Mouse (Mus musculus) adrenal gland, postnatal 14 days (tissue): ENCODE measurements around the gene Il12rb1. TPM values are rescaled to one million over a fixed set of nuclear protein-coding genes. Genes with fewer than 3 reads are reported as not detected.

Experiments
- DNase-seq: peaks from one replicate; pipeline ENCODE4 v3.0.0; 2021; ENCODE audit warnings: mixed read lengths
- long read RNA-seq, 2 experiments: library from polyadenylated mRNA; stranded (forward); transcript quantifications; one replicate each; pipeline ENCODE4 v2.0.0; 2021
- total RNA-seq: library from RNA; stranded (reverse); gene quantifications from 2 replicates; pipeline ENCODE4 v1.2.3, GENCODE M21; 2021

Il12rb1 gene
- total RNA-seq: 0.34 TPM in 1 of 2 replicates, not detected in the other
- long read RNA-seq, experiment 1, partial matches to known transcripts: 0 of 1 reads
- long read RNA-seq, experiment 1, other reads (novel, unspliced or antisense): 1 of 1 reads
- long read RNA-seq, experiment 2, partial matches to known transcripts: 0 of 1 reads
- long read RNA-seq, experiment 2, other reads (novel, unspliced or antisense): 1 of 1 reads

DNA sequence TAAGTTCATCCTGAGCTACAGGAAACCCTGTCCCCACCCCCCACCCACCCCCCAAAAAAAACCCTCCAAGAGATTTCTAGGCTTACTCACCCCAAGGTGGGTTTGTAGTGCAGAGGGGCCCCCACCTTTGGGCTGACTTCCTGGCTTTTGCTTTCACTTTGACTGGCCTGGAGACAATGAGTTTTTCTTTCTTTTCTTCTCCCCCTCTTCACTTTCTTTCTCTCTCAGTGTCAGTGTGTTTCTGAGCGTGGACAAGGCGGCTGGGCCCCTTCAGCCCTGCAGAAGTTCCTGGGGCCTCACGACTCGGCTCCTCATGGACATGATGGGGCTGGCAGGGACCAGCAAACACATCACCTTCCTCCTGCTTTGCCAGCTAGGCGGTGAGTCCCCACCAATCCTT is at the start of gene Il12rb1:
TSS of gene Il12rb1 (plus strand) at position 211 of the 400 bp plus-strand sequence.
- DNase-seq: no peak

DNA sequence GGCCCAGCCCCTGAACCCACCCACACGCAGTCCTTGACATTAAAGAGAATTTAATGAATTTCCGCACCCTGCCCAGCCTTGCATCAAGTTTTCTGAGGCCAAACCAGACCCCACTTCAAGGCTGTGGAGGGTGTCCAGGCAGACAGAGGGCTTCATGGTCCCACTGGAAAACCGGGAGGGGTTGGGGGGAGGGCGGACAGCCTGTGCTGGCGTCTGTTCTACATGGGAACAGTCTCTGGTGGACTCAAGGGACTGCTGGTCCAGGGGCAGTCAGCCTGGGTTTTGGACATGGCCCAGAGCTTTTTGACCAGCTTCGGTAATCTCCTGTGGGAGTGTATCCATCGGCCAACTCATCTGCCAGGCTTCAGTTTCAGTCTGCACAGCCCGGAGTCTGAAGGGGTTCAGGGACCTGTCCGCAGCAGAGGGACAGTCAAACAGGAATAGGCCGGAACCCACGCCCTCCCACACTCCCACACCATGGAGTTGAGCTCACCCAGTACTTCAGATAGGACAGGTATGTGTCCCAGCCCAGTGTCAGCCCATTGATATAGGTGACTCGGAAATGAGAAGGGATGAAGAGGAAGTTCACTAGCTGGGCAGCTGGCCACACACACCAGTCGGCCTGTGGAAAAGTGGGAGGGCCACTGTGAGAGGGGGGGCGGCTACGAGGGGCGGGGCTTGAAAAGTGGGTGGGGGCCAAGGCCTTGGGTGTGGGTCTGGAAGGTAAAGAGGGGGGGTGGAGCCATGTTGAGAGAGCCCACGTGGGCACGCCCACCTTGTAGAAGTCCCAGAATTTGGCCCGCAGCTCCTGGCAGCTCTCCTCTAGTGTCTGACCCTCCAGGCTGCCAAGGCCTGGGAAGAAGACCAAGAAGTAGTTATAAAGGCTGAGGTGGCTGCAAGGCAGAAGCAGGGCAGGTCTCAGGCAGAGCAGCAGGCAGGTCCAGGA is 49.4 kb upstream of the Il12rb1 start:
- DNase-seq: peak; percentile 86

DNA sequence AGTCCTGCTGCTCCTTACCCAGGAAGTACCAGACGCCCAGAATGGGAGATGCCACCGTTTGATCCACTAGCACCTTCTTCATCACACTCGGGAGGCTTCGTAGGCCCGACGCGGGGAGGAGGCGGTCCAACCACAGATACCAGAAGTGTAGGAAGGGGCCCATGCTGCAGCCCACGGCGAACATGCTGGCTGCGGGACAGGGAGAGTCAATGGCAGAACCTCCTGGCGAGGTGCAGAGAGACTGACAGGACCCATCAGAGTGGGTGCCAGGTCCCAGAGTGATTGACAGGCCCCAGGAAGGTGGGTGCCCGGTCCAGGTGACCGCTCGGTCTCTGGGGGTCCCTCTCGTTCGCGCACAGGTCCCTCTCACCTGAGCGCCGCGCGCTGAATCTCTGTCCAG is 47.9 kb upstream of the Il12rb1 start:
- DNase-seq: peak; percentile 44

DNA sequence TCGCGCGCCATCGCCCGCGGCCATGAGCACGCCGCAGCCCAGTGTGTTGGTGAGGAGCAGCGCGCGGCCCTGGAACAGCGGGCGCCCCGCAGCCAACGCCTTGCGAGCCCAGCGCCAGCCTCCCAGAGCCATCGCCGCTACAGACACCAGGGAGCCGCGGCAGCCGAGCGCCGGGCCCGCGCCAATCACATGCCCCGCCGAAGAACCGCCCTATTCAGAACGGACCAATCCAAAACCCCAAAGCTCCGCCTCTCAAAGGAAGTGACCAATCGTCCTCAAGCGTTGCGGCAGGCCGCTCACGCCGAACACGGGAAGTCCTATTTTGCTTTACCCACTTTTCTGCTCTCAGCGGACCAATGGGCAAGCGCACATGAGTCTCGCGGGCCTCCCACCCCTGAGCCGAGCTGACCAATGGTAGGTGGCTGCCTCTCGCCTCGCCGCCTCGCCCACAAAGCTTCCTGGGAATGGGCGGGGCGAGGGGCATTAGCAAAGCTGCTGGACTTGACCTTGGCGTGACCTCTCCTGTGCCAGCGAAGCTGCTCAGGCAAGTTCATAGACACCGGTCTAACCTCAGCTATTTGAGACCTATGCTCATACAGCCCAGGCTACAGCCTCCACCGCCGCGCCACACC is 47.4 kb upstream of the Il12rb1 start, which contains the start of gene Mpv17l2:
TSS of gene Mpv17l2 (minus strand) at position 172 of the 632 bp plus-strand sequence.
- peak; percentile 97 for DNase-seq

DNA sequence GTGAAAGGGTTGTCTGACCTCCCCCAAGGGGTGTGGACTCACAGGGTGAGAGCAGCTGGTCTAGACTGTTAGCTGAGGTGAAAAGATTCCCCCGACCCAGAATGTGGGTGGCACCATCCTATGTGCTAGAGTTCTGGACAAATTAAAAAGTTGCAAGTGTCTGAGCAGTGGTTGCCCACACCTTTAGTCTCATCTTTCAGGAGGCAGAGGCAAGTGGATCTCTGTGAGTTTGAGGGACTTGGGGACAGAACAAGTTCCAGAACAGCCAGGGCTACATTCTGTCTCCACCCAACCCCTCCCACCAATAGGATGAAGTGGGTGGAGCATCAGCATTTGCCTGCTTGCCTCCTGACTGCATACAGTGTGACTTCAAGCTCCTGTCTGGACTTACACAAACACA is 46.1 kb upstream of the Il12rb1 start:
- DNase-seq: peak; percentile 7

DNA sequence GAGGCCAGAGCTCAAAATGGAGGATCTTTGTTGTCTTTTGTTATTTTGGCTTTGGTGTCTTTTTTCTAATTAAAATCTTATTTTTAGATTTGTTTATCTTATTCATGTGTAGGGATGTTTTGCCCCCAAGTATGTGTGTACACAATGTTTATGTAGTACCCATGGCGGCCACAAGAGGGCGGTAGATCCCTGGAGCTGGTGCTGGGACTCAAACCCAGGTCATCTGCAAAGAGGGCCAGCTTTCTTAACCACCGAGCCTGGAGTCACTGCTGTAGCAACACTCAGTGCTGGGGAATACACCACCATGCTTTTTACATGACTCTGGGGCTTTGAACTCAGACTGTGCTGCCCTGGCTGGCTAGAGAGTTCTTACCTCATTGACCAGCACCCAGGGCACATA is 44.9 kb upstream of the Il12rb1 start:
- peak; percentile 81 for DNase-seq

DNA sequence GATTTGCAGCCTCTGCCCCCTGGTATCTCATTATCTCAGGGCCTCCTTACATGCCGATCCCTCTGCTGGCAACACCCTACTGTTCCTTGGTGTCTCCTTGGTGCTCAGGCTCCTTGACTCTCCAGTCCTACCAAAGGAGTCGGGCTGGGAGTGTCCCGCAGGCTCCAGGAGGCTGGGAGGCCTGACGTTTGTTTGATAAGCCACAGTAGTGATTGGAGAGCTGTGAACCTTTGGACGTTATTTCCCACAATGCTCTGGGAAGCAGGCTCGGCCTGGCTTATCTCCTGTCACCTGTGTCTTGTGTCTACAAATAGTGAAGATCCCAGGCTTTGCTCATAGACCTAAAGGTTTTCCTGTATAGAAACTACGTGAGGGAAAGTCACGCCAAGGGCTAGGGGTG is 44.2 kb upstream of the Il12rb1 start:
- no peak for DNase-seq

DNA sequence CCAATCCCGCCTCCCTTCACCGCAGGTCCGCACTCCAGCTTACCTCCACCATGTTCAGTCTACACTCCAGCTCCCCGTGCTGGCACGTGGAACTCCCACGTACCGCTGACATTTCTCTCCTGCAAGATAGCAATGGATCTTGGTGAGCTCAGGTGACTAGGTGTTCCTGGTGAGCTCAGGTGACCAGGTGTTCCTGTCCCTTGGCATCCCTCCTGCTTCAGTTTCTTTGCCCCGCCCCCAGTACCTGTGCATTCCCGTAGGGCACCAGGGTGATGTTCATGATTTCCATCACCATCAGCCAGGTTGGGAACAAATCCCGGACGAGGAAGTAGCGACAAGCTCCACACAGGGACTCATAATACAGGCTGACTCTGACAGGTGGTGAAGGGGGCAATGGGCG is 43.6 kb upstream of the Il12rb1 start:
- no peak for DNase-seq

DNA sequence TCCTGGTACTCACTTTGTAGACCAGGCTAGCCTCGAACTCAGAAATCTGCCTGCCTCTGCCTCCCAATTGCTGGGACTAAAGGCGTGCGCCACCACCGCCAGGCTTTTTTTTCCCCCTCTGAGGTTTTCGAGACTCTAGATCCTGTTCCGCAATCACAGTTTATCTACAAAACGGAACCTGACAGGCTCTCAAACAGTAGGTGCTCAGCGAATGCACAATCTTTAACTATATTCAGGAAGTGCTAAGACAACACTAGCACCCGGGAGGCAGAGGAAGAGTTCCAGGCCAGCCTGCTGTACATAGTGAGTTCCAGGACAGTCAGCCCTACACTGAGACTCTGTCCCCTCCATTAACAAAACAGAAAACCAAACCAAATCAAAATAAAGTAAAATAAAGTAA is 42.9 kb upstream of the Il12rb1 start:
- DNase-seq: no peak

DNA sequence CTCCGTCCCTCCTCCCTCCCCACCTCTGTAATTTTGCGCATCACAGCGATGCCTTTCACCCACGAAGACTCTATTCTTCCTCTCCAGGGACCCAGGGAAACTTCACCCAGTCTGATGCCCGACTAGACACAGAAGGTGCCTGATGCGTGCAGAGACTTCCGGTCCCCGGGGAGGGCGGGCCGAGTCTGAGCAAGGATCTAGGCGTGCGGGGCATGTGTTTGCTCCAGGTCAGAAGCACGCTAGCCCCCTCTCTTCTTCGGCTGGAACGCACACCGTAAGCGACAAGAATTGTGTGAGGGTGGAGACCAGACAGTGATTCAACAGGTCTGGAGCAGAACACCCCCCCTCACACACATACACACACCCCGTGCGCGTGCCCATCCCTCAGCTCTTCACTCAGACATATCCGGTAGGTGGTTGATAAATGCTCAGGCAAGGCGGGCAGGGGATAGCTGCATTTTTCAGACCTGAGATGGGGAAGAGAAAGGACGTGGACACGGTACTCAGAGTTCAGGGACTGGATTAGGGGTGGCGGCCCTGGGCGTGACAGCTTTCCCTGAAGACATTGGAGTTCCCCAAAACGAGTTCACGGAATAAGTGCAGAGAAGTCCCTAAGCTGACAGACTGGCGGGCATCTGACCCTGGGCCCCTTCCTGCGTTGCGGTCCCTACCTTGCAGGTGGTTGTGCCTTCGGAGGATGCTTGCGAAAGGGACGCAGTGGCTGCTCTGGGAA is 42.2 kb upstream of the Il12rb1 start:
- peak; percentile 76 for DNase-seq

DNA sequence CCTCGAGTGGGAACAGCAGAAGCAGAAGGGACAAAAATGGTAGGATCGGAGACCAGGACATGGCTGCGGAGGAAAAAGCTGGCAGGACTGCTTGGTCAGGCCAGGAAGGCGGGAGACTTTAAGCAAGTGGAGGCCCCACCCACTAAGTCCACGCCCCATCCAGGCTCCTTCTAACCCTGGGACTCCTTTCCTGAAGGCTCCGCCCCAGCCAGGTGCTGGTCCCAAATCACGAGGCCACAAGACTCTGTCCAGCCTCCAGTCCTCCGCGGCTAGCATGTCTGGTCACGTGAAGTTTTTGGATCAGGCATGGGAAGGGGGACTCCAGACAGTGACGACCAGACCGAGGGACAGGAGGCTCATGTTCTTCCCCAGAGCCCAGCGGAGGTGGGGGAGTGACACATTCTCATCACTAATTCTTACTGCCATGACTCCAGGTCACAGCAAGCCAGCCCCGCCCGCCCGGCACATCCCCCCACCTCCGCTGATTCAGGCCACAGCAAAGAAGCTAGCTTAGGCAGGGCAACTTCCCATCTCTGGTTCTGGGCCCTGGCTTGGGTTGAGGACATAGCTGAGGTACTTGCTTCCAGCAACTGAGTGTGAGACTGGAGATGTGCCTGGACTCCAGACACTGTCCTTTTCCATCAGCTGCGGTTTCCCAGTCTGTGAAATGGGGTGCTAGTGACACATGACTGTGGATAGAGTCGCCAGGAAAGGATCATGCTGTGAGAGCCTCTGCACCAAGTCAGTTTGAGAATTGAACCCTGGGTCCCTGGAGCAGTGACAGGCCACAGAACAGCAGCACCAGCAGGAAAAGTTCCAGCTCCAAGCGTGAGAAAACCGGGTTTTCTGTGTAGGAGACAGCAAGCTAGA is 41.4 kb upstream of the Il12rb1 start:
- DNase-seq: peak; percentile 81

DNA sequence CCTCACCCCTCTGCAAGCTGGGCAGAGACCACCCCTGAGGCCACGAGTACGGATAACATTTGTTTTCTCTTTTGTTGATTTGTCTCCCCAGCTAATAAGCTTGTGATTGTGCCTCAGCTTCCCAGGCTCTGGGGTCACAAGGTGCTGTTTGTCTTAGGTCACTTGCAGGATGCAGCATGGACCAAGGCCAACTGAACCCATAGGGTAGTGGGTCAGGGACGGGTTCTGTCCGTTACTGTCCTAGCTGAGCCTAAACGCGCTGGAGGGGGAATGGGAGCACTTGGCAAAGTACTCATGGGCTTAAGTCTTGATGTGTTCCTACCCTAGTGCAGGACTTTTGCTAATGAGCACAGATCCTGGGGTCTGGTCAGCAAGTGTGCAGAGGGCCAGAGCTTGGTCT is 40.7 kb upstream of the Il12rb1 start:
- DNase-seq: no peak

DNA sequence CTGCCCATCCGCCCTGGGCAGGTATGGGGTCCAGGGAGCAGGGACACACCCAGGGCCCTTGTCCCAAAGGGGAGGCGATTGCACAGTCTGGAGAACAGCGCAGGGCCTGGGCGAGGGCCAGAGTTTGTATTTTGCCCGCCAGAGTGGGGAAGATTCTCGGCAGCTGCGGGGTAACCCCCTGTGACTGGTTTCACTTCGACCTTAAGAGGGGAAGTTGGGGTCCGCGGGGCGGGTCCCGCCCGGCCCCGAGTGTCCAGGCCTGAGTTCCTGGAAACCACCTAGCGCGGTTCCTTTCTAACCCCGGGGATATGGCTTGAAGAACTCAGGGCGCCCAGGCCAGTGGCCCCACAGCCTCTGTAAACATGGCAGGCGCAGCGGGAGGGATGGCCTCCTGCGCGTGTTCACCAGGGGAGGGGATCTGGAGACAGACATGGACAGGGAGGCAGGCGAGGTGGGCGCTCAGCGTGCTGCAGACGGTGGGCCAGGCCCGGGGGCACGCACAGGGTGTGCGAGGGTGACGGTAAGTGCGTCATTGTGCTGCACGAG is 39.9 kb upstream of the Il12rb1 start:
- DNase-seq: no peak

DNA sequence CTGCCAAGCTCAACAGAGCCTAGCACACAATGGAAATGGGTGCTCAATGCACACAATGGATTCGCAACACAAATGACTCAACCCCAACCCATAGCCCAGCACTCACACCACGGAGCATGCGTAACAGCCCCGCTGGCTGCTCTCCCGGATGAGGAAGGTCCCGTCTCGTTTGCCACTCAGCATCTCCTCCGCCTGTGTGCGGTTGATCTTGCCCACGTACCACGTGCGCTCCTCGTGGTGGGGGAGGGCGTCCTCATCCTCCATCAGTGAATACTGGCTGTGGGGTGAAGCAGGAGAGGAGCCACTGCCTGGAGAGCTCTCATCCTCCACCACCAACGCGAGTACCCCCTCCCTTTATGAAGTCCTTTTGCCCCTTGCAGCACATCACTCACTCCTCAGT is 39.3 kb upstream of the Il12rb1 start:
- no peak for DNase-seq

DNA sequence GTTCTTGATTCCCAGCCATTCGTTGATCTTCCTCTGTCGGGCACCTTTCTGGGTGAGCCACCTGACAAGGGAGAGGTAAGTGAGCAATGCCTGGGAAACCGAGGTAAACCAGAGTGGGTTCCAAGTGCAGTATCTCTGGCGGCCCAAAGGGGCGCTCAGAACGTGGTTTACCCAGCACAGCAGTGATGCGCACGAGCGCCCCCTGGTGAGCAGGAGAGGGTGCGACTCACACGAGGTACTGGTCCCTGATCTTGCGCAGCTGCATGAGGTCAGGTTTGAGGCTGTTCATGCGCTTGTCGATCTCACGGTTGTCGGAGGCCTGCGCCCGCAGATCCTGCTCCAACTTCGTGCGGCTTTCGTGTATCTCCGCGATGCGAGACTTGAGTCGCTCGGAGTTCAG is 38.9 kb upstream of the Il12rb1 start:
- DNase-seq: peak; percentile 98

DNA sequence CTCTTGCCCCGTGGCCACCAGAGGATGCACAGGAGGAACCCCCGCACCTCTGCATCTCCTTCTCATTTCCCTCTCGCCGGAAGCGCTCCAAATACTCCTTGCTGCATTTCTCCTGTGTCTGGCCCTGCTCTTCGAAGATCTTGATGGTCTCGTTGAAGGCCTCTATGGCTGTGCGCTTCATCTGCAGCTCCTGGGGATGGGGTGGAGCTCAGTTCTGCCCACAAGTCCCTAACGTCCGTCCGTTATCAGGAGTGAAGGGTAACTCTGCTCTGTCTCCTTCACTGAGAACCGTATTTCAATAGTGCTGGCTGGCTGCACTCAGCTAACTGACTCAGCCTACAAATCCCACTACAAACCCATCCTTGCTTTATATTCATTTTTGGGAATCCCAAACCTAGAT is 38.4 kb upstream of the Il12rb1 start:
- no peak for DNase-seq

DNA sequence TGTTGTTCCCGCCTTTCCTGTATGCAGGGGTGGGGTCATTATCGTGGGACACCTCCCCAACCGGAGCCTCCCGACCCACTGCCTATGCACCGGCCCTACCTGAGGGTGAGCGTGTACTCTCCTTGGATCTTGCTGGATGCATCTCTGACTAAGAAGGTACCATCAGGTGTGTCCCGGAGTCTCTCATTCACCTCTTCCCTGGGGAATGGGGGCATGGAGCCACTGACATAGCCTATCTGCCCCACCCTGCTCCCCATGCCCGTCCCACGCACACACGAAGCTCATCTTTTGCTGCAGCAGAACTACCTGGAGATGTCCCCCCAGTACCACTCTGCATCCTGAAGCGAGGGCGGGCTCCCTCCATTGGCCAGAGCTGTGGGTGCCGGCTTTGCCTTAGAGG is 37.5 kb upstream of the Il12rb1 start:
- no peak for DNase-seq

DNA sequence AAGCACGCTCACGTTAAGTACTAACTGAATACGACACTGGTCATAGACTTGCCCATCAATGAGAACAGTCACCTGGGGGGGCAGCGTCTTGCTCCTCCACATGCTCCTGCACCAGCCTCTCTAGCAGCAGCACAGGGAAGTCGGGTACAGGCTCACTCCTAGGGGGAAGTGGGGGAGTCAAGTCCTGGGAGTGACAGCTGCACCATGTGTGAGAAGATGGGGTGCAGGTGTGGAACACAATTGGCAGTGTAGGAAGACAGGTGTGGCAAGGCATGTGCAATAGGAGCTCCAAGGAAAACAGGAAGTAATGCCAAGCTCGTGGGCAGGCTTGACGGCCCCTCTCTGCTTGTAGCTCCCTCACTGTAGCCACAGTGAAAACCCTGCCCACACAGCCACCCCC is 37.0 kb upstream of the Il12rb1 start:
- DNase-seq: no peak

DNA sequence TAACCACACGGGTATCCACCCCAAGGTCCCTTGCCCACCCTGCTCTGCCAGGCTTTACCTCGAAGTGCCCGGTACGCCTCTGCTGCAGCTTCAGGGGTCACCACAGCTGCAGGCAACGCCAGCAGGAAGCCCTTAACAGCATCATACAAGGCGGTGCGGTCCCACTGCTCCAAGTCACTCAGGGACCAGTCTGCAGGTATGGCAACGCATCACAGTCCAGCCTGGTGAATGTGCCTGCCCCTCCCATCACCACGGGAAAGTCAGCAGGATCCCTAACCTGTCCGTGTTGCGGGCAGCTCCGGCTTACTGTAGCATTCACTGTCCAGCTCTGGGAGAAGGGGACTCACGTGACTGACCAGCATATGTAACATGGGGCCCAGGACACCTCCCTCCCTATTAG is 36.2 kb upstream of the Il12rb1 start:
- DNase-seq: no peak

DNA sequence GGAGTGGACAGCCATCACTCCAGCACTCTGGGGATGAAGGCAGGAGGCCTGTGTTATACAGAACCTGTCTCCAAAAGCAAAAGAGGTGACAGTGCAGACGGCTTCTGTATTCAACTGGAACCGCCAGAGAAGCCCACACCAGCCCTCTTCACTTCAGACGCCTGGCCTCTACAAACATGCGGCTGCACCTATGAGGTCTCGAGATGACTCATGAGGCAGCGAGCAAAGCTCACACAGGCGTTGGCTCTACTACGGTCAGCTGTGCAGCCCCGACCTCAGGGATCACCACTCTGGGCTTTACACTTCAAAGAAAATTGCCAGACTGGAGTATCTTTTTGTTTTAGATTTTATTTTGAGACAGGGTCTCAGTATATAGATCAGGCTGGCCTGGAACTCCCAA is 35.4 kb upstream of the Il12rb1 start:
- no peak for DNase-seq

DNA sequence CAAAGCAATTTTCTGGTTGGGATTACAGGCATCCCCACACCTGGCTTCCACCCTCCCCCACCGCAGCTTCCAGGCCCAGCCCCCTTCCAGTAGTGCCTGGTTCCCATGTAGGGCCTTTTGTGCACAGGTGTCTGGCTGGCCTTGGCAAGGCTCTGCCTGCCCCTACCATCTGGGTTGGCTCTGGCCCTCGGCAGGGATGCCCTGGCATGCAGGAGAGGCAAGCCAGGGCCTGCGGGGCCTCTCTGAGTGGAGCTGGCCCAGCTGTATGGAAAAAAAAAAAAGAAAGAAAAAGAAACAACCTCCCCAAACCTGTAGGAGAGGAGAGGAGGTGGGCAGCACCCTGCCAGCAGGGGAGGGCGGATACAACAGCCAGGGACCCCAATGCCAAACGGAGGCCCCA is 34.8 kb upstream of the Il12rb1 start:
- no peak for DNase-seq
